Mouse (Mus musculus) CH12.LX (cell line): ENCODE data around the gene Narfl.

Source experiments
- BHLHE40 ChIP-seq: IDR thresholded peaks from 2 replicates; pipeline ENCODE4 v1.6.1; 2011; ENCODE audit warnings: mild to moderate bottlenecking, low read depth, low read length, improper control_type of control experiment
- CTCF ChIP-seq, 2 experiments: IDR thresholded peaks in 1 of 2; conservative IDR thresholded peaks in 1 of 2; 2 replicates each; pipeline ENCODE4 v1.5.1; 2011 to 2012; ENCODE audit warnings: low read depth in 2 of 2, low read length in 2 of 2, improper control_type of control experiment in 1 of 2, inconsistent platforms in 1 of 2, mild to moderate bottlenecking in 1 of 2, moderate library complexity in 1 of 2
- EP300 ChIP-seq: IDR thresholded peaks from 2 replicates; pipeline ENCODE4 v1.6.1; 2011; ENCODE audit warnings: low read length, improper control_type of control experiment
- JUN ChIP-seq: IDR thresholded peaks from 2 replicates; pipeline ENCODE4 v1.6.1; 2011; ENCODE audit warnings: low read depth, mild to moderate bottlenecking, low read length, improper control_type of control experiment, moderate library complexity; ENCODE audit not compliant: insufficient read depth
- JUND ChIP-seq: conservative IDR thresholded peaks from 2 replicates; pipeline ENCODE4 v1.6.1; 2011; ENCODE audit warnings: low read depth, low read length, improper control_type of control experiment
- MAZ ChIP-seq: IDR thresholded peaks from 2 replicates; pipeline ENCODE4 v1.6.1; 2012; ENCODE audit warnings: low read depth, mild to moderate bottlenecking, inconsistent platforms, low read length, improper control_type of control experiment, moderate library complexity
- MXI1 ChIP-seq: IDR thresholded peaks from 2 replicates; pipeline ENCODE4 v1.6.1; 2011; ENCODE audit warnings: mild to moderate bottlenecking, low read depth, low read length, improper control_type of control experiment
- NRF1 ChIP-seq: IDR thresholded peaks from 2 replicates; pipeline ENCODE4 v1.6.1; 2014; ENCODE audit warnings: low read depth, mild to moderate bottlenecking, inconsistent platforms, low read length, improper control_type of control experiment, moderate library complexity
- POLR2A ChIP-seq: IDR thresholded peaks from 2 replicates; pipeline ENCODE4 v1.6.1; 2011; ENCODE audit warnings: low read depth, mild to moderate bottlenecking, improper control_type of control experiment, low read length
- ZKSCAN1 ChIP-seq: IDR thresholded peaks from 2 replicates; pipeline ENCODE4 v1.6.1; 2012; ENCODE audit warnings: low read depth, inconsistent platforms, low read length, improper control_type of control experiment, borderline replicate concordance
- ZMIZ1 ChIP-seq: IDR thresholded peaks from 2 replicates; pipeline ENCODE4 v1.6.1; 2012; ENCODE audit warnings: low read depth, mild to moderate bottlenecking, inconsistent platforms, low read length, improper control_type of control experiment

DNA sequence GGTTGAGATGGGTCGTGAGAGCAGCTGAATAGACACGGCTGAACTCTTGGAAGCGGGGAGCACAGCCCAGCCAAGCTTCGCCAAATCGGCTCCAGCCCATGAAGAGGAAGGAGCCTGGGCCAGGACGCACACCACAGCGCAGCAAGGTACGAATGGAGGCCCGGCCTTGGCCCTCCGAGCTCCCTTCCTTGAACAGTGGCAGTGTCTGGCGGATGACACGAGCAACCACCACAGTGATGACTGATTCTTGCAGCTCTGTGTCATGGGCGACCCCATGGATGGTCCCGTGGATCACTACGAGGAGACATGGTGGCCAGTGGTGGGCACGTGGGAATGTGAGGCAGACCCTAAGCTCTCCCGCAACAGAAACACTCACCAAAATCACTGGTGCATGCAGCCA lies 21.4 kb downstream of the Narfl start:
- TF ChIP-seq EP300, result no peak
- no peak for TF ChIP-seq CTCF (conservative IDR thresholded peaks at IDR 0.05 in 1 of 2, IDR thresholded peaks at IDR 0.05 in 1 of 2; ENCODE audit: low read depth in 2 of 2, low read length in 2 of 2)
- no peak for TF ChIP-seq POLR2A
- TF ChIP-seq ZKSCAN1, result no peak
- TF ChIP-seq MXI1, result no peak
- TF ChIP-seq MAZ, result no peak
- TF ChIP-seq NRF1, result no peak
- no peak for TF ChIP-seq JUN
- no peak for TF ChIP-seq BHLHE40
- no peak for TF ChIP-seq ZMIZ1
- TF ChIP-seq JUND, result no peak
